Mouse (Mus musculus) midbrain, embryonic 15.5 days (tissue): ENCODE data around the gene Naa16. TPM values are rescaled to one million over a fixed set of nuclear protein-coding genes. Genes with fewer than 3 reads are reported as not detected.

ENCODE experiments used
- ATAC-seq: fragments of 200-750 bp; cut with Nextera tagmentation; replicated peaks from 2 replicates; pipeline ENCODE4 v1.8.0; 2017; ENCODE audit warnings: moderate TSS enrichment
- H3K27ac ChIP-seq: fragments of 300-500 bp; sonication (generic); 2 replicates; pipeline ENCODE4 v1.5.1; 2015; ENCODE audit warnings: mild to moderate bottlenecking, inconsistent platforms
- H3K27me3 ChIP-seq: fragments of 300-500 bp; sonication (generic); replicated peaks from 2 replicates; pipeline ENCODE4 v1.6.1; 2015; ENCODE audit warnings: inconsistent platforms
- H3K36me3 ChIP-seq: fragments of 300-500 bp; sonication (generic); replicated peaks from 2 replicates; pipeline ENCODE4 v1.6.1; 2015; ENCODE audit warnings: inconsistent platforms
- H3K4me1 ChIP-seq: fragments of 300-500 bp; sonication (generic); 2 replicates; pipeline ENCODE4 v1.6.1; 2015; ENCODE audit warnings: inconsistent platforms
- H3K4me2 ChIP-seq: fragments of 300-500 bp; sonication (generic); 2 replicates; pipeline ENCODE4 v1.6.1; 2015; ENCODE audit warnings: inconsistent platforms, mild to moderate bottlenecking, moderate library complexity
- H3K4me3 ChIP-seq: fragments of 300-500 bp; sonication (generic); 2 replicates; pipeline ENCODE4 v1.5.1; 2015; ENCODE audit warnings: mild to moderate bottlenecking, inconsistent platforms
- H3K9ac ChIP-seq: fragments of 300-500 bp; sonication (generic); 2 replicates; pipeline ENCODE4 v1.6.1; 2015; ENCODE audit warnings: mild to moderate bottlenecking, inconsistent platforms
- H3K9me3 ChIP-seq: fragments of 300-500 bp; sonication (generic); 2 replicates; pipeline ENCODE4 v1.6.1; 2016; ENCODE audit warnings: inconsistent platforms
- WGBS: fragments of 180-500 bp; shearing (Covaris S2); methylation state at CpG from one replicate; pipeline ENCODE4 v1.1.7; 2015; ENCODE audit warnings: mixed read lengths; 5-methylcytosine and 5-hydroxymethylcytosine counted together
- polyA plus RNA-seq: library from polyadenylated mRNA; unstranded; fragments of >200 nt; fragmentation: Nextera tagmentation; extraction: Ambion mirVana; gene quantifications from 2 replicates; pipeline ENCODE4 v1.2.1, GENCODE M21; 2015

Gene Naa16
- polyA plus RNA-seq, 1 experiment from 2014 or later: 22.8 TPM

DNA sequence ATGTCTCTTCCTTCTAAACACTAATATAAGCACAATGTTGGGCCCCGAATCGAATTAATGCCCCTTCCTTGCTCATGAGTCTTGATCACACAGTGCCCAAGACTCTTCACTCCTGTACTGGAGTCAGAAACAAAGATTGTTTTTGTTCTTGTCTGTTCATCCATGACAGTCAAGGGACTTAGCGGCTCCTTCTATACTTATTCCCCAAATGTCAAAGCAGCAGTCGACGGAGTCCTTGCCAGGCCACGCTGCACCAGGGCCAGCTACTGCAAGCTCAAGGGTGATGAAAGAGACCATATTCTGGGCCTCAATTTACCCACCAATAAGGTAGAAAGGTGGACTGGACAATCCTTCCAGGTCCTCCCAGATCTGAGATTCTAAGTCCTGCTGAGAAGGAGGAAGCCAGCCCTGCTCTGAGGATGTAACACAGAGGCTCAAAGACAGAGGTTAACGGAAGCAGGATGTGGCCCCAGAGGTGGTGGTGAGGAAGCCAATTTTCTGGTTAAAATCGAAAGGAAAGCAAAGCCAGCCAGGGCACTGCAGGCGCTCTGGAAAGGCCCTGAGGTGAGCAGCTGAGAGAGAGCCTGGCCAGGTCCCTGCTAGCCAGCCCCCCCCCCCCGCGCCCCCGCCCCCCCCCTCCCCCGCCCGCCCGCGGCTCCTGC is 97.3 kb downstream of the Naa16 start:
- no peak overlapping the region for H3K9ac ChIP-seq
- no peak for ATAC-seq
- H3K9me3 ChIP-seq: no peaks in the 10 kb centered on the region
- WGBS: 34% methylated on average over 11 of the region's 16 CpGs
- H3K27ac ChIP-seq: 0 out of 2 replicates have a peak overlapping the region, but pooled peaks have one; percentile 31
- no peak overlapping the region for H3K4me2 ChIP-seq
- no peaks in the 10 kb centered on the region for H3K36me3 ChIP-seq
- no peaks in the 10 kb centered on the region for H3K27me3 ChIP-seq
- no peak overlapping the region for H3K4me3 ChIP-seq
- H3K4me1 ChIP-seq: peaks cover 16% of the 10 kb centered on the region

DNA sequence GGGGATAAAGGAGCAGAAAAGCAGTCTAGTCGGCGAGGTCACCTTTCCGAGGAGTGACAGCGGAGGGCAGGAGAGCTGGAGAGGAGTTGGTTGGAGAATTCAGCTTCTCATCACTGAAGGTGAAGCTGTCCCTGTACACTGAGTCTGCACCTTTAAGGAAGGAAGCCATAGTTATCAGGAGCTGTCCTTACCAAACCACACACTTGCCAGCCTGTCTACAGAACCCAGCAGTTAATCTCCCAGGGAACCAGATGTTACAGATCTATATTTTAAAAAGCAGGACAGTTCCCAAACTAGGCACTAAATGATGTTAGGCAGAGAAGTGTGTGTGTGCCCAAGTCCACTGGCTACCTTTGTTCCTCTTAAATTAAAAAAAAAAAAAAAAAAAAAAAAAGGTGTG is 98.9 kb downstream of the Naa16 start:
- H3K36me3 ChIP-seq: no peaks in the 10 kb centered on the region

DNA sequence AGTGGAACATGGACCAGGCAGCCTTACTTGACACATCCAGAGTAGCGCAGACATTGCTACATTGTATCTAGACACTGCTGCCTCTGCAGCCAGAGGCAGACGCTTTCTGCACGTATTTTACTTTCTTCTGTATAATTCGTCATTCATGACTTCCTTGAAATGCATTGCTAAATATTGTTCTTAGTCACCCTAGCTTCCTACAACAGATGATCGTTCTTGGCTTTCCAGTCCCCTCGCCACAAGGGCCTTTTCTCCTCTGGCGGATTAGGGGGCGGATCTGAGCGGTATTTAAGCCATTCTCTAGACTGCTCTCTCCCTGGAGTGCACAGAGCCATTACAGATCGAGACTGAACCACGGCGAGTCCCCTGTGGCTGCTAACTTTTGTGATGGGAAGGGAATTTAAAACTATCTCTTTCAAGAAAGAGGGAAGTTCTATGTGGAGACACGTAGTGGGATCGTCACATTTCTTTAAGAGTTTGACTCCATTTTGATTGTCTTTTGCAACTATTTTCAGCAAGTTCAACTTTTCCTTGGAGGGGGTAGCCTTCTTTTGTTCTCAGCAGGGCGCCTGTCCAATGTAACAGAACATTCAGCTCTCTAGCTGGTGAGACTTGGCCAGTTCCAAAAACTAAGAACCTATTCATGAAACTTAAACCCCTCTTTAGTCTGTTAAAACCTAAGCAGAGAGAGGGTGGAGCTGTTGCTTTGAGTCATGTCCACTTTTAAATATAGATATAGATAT is 99.7 kb downstream of the Naa16 start:
- H3K36me3 ChIP-seq: no peaks in the 10 kb centered on the region
- H3K27me3 ChIP-seq: no peaks in the 10 kb centered on the region
- 10% methylated on average over 15 of the region's 15 CpGs for WGBS
- peak overlapping the region; percentile 18 for H3K4me2 ChIP-seq
- H3K9me3 ChIP-seq: no peaks in the 10 kb centered on the region
- no peak overlapping the region; the same call in 1 of the 2 replicates for H3K27ac ChIP-seq
- peak; percentile 50; the same call in 1 of the 2 replicates for ATAC-seq
- no peak overlapping the region for H3K4me3 ChIP-seq
- H3K4me1 ChIP-seq: peaks cover 14% of the 10 kb centered on the region
- H3K9ac ChIP-seq: no peak overlapping the region

More for the DNA sequence above, 98.9 kb downstream of the Naa16 start:
- peaks cover 14% of the 10 kb centered on the region for H3K4me1 ChIP-seq
- H3K27me3 ChIP-seq: no peaks in the 10 kb centered on the region
- H3K9ac ChIP-seq: no peak overlapping the region
- no peak for ATAC-seq
- H3K4me3 ChIP-seq: no peak overlapping the region
- no peak overlapping the region for H3K27ac ChIP-seq
- H3K9me3 ChIP-seq: no peaks in the 10 kb centered on the region
- WGBS: 73% methylated on average over 4 of the region's 4 CpGs
- H3K4me2 ChIP-seq: no peak overlapping the region

DNA sequence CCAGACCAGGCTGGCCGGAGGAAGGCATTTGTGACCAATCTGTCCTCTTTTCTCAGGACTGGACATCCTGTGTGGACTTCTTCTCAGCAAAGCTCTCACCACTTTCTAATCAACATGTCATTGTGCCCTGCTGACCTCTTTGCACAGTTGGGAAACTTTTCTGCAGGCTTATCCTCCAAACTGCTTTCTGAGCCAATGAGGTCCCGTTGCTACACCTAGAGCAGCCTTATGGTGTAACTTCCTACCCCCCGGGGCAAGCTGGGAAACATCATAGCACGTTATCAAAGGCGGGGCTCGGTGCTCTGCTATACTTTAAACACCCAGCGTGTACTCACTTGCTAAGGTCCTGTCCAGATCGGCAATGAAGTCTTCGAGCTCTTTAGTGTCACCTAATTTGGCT is 100.7 kb downstream of the Naa16 start:
- H3K27ac ChIP-seq: no peak overlapping the region

DNA sequence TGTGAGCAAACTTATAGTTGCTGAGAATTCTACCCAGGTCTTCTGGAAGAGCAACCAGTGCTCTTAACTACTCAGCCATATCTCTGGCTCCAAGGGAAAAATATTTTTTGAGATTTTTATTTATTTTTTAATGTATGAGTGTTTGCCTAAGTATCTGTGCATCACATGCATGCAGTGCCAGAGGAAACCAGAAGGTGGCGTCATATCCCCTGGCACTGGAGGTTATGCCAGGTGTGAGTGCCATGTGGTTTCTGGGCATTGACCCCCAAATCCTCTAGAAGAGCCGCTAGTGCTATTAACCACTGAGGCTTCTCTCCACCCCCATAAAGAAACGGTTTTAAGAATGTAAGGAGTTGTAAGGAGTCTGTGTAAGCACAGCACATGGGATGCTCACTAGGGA is 102.3 kb downstream of the Naa16 start:
- Histone ChIP-seq H3K27me3 (no peaks in the 10 kb centered on the region), H3K4me2 (no peak overlapping the region), H3K9ac (no peak overlapping the region), H3K9me3 (no peaks in the 10 kb centered on the region), H3K27ac (no peak overlapping the region), H3K36me3 (no peaks in the 10 kb centered on the region), H3K4me3 (no peak overlapping the region), H3K4me1 (peaks cover 13% of the 10 kb centered on the region)
- WGBS: 74% methylated on average over 3 of the region's 3 CpGs
- no peak for ATAC-seq

More for the DNA sequence above, 100.7 kb downstream of the Naa16 start:
- Histone ChIP-seq H3K4me1 (peaks cover 14% of the 10 kb centered on the region), H3K36me3 (no peaks in the 10 kb centered on the region), H3K9ac (no peak overlapping the region), H3K9me3 (no peaks in the 10 kb centered on the region), H3K4me3 (no peak overlapping the region), H3K4me2 (no peak overlapping the region), H3K27me3 (no peaks in the 10 kb centered on the region)
- ATAC-seq: no peak
- 47% methylated on average over 9 of the region's 9 CpGs for WGBS

DNA sequence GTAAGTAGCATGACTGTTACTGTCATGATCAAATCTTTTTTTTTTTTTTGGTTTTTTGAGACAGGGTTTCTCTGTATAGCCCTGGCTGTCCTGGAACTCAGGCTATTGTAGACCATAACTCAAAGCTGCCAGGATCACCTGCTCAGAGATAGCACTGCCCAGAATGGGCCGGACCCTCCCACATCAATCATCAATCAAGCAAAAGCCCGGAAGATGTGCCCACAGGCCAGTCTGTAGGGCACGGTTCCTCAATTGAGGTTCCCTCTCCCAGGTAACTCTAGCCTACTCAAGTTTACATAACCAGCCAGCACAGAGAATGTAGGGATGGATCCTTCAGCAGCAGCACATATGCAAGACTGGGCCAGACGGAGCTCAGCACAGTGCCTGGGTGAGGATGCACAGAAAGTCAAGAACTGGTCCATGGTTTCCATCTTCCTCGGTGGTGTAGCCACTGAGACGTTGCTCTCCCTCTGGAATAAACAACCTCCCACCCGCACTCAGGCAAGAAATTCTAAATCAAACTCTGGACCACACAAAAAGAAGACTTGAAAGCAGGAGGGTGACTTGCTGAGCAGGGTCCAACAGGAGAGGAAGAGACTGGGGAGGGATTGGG is 103.2 kb downstream of the Naa16 start:
- H3K9ac ChIP-seq: no peak overlapping the region
- H3K36me3 ChIP-seq: no peaks in the 10 kb centered on the region
- H3K27me3 ChIP-seq: no peaks in the 10 kb centered on the region
- H3K27ac ChIP-seq: no peak overlapping the region
- no peaks in the 10 kb centered on the region for H3K9me3 ChIP-seq
- no peak overlapping the region for H3K4me2 ChIP-seq
- no peak overlapping the region for H3K4me3 ChIP-seq
- 93% methylated on average over 7 of the region's 7 CpGs for WGBS
- ATAC-seq: no peak
- peaks cover 10% of the 10 kb centered on the region; the same call in 1 of the 2 replicates for H3K4me1 ChIP-seq

GRCm38 (mm10) chr14:79285549-79285948 is 105.0 kb downstream of the Naa16 start:
- Histone ChIP-seq H3K9me3 (no peaks in the 10 kb centered on the region), H3K4me2 (no peak overlapping the region), H3K27me3 (no peaks in the 10 kb centered on the region), H3K27ac (no peak overlapping the region), H3K4me3 (no peak overlapping the region), H3K36me3 (no peaks in the 10 kb centered on the region), H3K9ac (no peak overlapping the region), H3K4me1 (peaks cover 9% of the 10 kb centered on the region; the same call in 1 of the 2 replicates)
- 91% methylated on average over 5 of the region's 5 CpGs for WGBS
- no peak for ATAC-seq

DNA sequence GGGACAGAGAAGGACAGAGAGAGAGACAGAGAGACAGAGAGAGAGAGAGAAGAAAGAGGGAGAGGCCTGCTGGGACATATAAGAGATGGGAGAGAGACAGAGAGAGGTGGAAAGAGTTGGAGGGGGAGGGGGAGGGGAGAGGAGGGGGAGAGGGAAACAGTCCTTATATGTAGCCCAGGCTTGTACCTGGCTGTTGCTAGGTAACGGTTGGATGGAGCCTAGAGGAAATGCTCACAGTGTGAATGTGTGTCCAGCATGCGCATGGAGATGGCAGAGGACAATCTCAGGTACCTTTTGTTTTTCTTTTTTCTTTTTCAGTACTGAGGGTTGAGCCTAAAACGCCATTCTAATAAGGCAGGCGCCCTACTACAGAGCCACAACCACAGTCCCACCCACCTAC is 106.0 kb downstream of the Naa16 start:
- H3K27ac ChIP-seq: no peak overlapping the region
- H3K27me3 ChIP-seq: no peaks in the 10 kb centered on the region
- no peak overlapping the region for H3K4me2 ChIP-seq
- H3K4me1 ChIP-seq: no peaks in the 10 kb centered on the region
- H3K9me3 ChIP-seq: no peaks in the 10 kb centered on the region
- peak; percentile 70 for ATAC-seq
- no peak overlapping the region for H3K4me3 ChIP-seq
- H3K36me3 ChIP-seq: no peaks in the 10 kb centered on the region
- no peak overlapping the region for H3K9ac ChIP-seq
- 73% methylated on average over 4 of the region's 4 CpGs for WGBS

DNA sequence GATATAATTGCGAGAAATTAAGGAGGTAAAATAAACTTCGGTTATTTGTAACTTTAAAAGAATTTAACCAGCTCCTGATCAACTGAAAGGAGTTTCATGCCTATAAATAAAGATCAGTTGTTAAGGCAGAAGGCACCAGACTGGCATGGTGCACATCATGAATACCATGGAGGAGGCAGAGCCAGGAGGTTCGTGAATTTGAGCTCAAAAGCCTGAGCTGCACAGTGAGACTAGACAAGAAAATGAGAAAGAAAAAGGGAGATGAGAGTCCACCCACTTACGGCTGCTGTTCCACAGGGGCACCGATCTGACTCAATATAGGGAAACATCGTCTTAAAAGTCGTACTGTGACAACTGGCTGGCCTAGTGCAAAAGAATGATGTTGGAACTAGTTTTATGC is 106.6 kb downstream of the Naa16 start:
- H3K4me2 ChIP-seq: no peak overlapping the region
- H3K9me3 ChIP-seq: no peaks in the 10 kb centered on the region
- WGBS: 91% methylated on average over 7 of the region's 7 CpGs
- H3K36me3 ChIP-seq: no peaks in the 10 kb centered on the region
- ATAC-seq: no peak
- no peak overlapping the region for H3K27ac ChIP-seq
- H3K9ac ChIP-seq: no peak overlapping the region
- H3K27me3 ChIP-seq: no peaks in the 10 kb centered on the region
- no peak overlapping the region for H3K4me3 ChIP-seq
- H3K4me1 ChIP-seq: no peaks in the 10 kb centered on the region

DNA sequence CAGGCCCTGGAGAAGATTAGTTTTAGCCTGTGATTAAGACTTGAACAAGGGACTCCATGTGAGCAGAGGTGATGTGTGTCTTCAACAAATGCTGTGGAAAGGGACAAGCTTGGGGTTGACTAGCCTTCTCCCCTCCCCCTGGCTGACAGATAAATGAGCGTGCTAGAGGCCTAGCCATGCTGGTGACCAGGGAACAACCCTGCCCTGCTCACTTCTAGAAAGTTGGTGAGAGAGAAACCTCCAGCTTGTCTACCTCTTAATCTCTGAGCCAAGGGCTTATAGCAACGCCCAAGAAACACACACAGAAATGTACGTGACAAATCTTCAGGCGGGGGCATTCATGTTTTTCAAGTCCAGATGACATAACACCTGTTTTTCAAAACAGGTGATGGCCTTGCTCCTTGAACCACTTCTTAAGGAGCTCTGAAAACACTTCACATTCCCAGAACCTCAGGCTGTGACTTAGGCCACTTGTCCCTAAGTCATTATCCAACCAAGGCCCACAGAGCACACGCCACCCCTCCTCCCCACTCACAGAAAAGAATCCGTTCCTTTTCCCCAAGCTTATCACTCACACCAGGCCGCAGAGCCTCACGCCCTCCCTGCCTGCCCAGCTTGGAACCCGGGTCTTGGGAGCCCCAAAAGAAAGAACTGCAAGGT is 108.6 kb downstream of the Naa16 start:
- Histone ChIP-seq H3K4me1 (peaks cover 3% of the 10 kb centered on the region; the same call in 1 of the 2 replicates), H3K9ac (no peak overlapping the region), H3K4me3 (no peak overlapping the region), H3K27me3 (no peaks in the 10 kb centered on the region), H3K9me3 (no peaks in the 10 kb centered on the region), H3K4me2 (no peak overlapping the region), H3K36me3 (no peaks in the 10 kb centered on the region), H3K27ac (no peak overlapping the region)
- 91% methylated on average over 9 of the region's 9 CpGs for WGBS
- no peak for ATAC-seq

DNA sequence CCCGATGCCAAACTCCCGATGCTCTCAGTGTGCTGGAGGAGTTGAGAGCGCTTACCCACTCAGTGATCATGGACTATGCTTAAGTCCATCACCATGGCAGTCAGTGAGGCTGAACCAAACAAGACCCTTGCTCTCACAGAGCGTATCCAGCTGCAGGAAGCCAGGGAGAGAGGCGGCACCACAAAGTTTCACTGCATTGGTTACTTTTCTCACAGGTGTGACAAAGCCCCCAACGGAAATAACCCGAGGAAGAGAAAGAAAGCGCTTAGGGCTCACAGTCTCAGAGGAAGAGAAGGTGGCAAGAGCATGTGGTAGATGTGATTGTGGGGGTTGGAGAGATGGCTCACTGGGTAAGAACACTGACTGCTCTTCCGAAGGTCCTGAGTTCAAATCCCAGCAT is 110.1 kb downstream of the Naa16 start:
- H3K36me3 ChIP-seq: no peaks in the 10 kb centered on the region
- 91% methylated on average over 9 of the region's 9 CpGs for WGBS
- peaks cover 3% of the 10 kb centered on the region; the same call in 1 of the 2 replicates for H3K4me1 ChIP-seq
- no peak overlapping the region for H3K27ac ChIP-seq
- H3K9me3 ChIP-seq: no peaks in the 10 kb centered on the region
- no peak for ATAC-seq
- H3K4me3 ChIP-seq: no peak overlapping the region
- H3K27me3 ChIP-seq: no peaks in the 10 kb centered on the region
- H3K9ac ChIP-seq: no peak overlapping the region
- no peak overlapping the region for H3K4me2 ChIP-seq

DNA sequence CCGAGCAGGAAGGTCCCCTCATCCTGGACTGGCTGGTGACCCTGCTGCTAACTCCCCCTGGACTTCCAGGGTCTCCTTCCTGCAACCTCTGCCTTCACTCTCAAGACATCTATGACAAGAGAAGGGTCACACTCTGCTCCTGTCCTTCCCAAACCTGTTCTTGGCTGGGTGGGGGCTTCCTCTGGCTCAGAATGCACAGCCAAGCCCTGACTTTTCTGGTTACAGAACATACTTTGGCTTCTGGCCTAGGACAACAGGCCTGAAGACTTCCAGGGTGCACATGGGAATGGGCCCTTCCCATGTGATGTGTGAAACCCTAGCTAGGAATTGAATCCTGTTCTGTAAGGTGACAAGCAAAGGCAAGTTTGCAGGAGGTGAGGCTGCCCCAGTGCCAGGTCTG is 111.1 kb downstream of the Naa16 start:
- H3K4me2 ChIP-seq: no peak overlapping the region
- H3K27me3 ChIP-seq: no peaks in the 10 kb centered on the region
- no peak overlapping the region for H3K9ac ChIP-seq
- 78% methylated on average over 1 of the region's 1 CpGs for WGBS
- H3K4me1 ChIP-seq: peaks cover 3% of the 10 kb centered on the region; the same call in 1 of the 2 replicates
- no peak overlapping the region for H3K27ac ChIP-seq
- no peak overlapping the region for H3K4me3 ChIP-seq
- no peak for ATAC-seq
- H3K36me3 ChIP-seq: no peaks in the 10 kb centered on the region
- H3K9me3 ChIP-seq: no peaks in the 10 kb centered on the region
